Mouse (Mus musculus) thymus, postnatal 36 days (tissue): ENCODE data around the gene Sh3bgr.

Experiments used
- DNase-seq, 2 experiments: peaks; one replicate each; pipeline ENCODE4 v3.0.0; 2022; ENCODE audit warnings: mixed read lengths in 2 of 2

The Sh3bgr gene

GRCm38 (mm10) chr16:96210856-96211255, 10.6 kb downstream of the Sh3bgr start:
- no peak for DNase-seq

GRCm38 (mm10) chr16:96213027-96213426, 12.8 kb downstream of the Sh3bgr start:
- no peak for DNase-seq

- DNase-seq = no peak
Measured at GRCm38 (mm10) chr16:96221491-96221890, 21.2 kb downstream of the Sh3bgr start.

GRCm38 (mm10) chr16:96221959-96222358, 21.7 kb downstream of the Sh3bgr start:
- no peak for DNase-seq

- no peak for DNase-seq
Measured at GRCm38 (mm10) chr16:96222452-96222851, 22.2 kb downstream of the Sh3bgr start.

- no peak for DNase-seq
Measured at GRCm38 (mm10) chr16:96228438-96228837, 28.2 kb downstream of the Sh3bgr start.

- no peak for DNase-seq
Measured at GRCm38 (mm10) chr16:96229044-96229555, 28.9 kb downstream of the Sh3bgr start.

DNA sequence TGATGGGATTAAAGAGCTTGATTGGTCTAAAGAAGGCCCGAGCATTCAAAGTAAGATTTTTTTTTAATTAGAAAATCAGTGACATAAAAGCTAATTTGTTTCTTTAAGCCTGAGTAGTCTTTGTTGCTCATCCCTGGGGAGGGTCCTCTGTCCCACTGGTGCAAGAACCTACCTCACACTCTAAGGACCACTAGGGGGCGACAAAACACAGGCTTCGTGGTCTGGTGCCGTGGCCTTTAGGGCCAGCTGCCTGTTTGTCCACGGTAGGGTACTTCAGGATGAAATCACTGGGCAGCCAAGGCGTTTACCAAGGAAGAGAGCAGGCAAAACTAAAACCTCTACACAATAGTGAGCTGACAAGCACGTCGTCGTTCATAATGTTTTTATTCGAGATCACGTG, 30.2 kb downstream of the Sh3bgr start:
- DNase-seq = peak; percentile 67 to 68

GRCm38 (mm10) chr16:96231251-96231650, 31.0 kb downstream of the Sh3bgr start:
- DNase-seq = no peak

GRCm38 (mm10) chr16:96231974-96232373, 31.7 kb downstream of the Sh3bgr start:
- no peak for DNase-seq

GRCm38 (mm10) chr16:96233996-96234395, 33.7 kb downstream of the Sh3bgr start:
- no peak for DNase-seq

- DNase-seq = no peak
Measured at GRCm38 (mm10) chr16:96235366-96235970, 35.2 kb downstream of the Sh3bgr start, which contains the start of gene B3galt5. Gene B3galt5, plus strand, starts transcription at chr16:96235801.

- no peak for DNase-seq
Measured at GRCm38 (mm10) chr16:96244496-96244895, 44.2 kb downstream of the Sh3bgr start.

DNA sequence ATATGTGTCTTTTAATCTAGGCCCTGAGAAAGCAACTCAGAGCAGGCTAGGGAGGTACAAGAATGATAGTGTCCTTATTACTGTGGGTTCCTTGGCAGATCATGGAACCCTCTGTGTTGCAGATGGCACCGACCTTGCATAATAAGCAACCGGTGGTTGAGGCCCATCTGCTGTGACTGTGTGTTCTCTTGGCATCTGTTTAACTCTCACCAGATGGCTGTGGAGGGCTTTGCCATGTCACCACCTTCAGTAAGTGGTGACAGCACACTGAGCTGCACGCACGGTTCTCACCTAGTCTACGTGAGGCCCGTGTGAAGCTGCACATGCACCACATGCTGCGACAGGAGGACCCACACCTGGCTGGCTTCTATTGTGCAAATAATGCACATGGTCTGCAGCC, 49.4 kb downstream of the Sh3bgr start:
- no peak for DNase-seq

DNA sequence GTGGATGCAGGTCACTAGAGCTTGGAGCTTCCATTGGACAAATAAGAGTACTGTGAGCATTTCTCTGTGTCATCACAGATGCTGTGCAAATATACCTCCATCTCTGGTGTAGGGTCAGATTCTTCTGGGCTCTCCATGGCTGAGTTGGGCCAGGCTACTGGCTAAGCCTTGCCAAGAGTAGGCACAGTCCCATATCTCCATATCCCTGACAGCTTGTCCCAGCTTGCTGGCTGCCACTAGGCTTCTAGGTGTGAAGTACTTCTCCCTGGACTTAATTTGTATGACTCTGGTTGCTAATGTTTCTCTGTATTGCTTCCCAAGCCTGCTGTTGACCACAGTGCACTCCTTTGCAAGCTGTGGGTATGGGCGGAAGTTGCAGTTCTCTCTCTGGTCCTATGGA, 51.9 kb downstream of the Sh3bgr start:
- no peak for DNase-seq

GRCm38 (mm10) chr16:96258429-96258828, 58.2 kb downstream of the Sh3bgr start:
- DNase-seq = no peak

DNA sequence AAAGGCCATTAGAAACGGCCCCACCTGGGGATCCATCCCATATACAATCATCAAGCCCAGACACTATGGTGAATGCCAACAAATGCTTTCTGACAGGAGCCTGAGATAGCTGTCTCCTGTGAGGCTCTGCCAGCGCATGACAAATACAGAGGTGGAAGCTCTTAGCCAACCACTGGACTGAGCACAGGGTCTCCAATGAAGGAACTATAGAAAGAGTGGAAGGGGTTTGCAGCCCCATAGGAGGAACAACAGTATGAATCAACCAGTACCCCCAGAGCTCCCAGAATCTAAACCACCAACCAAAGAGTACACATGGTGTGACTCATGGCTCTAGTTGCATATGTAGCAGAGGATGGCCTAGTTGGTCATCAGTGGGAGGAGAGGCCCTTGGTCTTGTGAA, 71.5 kb downstream of the Sh3bgr start:
- DNase-seq = no peak

DNA sequence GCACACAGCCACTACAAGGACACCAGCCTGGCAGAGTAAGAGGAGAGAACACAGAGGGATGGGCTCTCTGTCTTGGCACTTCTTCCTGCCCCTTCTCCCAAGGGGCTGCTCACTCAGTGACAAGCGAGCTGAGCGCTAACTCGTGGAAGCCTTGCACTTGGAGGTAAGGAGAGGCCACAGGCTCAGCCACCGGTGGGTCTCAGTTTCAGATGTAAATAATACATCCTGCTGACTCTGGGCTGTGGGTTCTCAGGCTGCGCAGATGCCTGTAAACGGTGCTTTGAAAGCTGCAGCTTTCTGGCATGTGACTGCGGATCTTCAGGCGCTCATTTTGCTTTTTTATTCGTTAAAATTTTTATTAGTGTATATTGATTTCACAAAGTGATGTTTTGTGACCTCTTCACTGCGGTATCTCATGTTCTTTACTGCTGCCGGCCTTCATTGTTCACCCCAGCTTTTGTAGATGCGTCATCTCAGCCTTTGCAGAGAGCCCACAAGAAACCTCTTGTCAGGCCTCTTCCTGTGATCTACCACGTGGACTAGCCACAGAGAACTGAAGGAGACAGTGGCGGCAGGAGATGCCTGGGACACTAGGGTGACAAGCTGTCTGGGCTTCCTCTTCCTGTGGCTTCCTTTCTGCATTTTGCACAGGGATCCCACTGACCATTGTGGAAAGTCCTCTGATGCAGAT, 72.8 kb downstream of the Sh3bgr start:
- peak; percentile 42 to 55 for DNase-seq

GRCm38 (mm10) chr16:96276596-96276995, 76.3 kb downstream of the Sh3bgr start:
- no peak for DNase-seq
